Mouse (Mus musculus): ENCODE measurements around the gene Dyrk3. TPM values are rescaled to one million over a fixed set of nuclear protein-coding genes. Genes with fewer than 3 reads are reported as not detected.
A peak's percentile ranks its signal among the peaks of the same experiment; 100 is the strongest.

Gene Dyrk3
- polyA plus RNA-seq, 1 experiment from 2014 or later, result 17.6 TPM

DNA sequence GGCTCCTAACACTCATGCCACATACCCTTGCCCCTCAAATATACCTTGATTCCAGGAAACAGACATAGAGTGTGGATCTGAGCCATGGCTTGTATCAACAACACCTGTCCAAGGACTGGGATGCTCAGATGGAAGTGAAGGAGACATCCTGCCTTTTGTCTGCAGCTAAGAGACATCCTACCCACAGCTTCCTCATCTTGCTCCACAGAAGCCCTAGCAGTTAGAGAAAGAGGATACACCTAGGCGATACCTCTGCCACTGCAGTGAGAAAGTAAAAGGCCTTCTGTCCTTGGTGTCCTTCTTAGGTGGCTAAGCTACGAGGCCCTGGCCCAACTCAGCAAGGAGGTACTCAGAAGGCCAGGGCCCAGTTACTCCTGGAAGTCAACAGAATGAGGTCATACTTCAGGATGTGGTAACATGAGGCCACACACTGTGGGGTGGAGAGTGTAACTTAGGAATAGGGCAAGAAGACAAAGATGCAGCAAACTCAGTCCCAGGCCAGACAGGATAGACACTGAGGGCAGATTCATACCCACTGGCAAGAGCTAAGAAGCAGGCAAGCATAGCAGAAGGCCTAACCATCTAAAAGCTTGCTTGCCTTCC is 48.5 kb downstream of the Dyrk3 start:
- 40% methylated on average over 2 of the region's 2 CpGs for WGBS (ENCODE audit: insufficient replicate concordance)
- no peak for ATAC-seq
- H3K36me3 ChIP-seq, result no peaks in the 10 kb centered on the region
- no peak overlapping the region for H3K4me3 ChIP-seq
- H3K4me2 ChIP-seq, result no peak overlapping the region
- H3K27ac ChIP-seq, result 0 out of 2 replicates have a peak overlapping the region, but pooled peaks have one; percentile 5
- no peaks in the 10 kb centered on the region for H3K27me3 ChIP-seq (replicated peaks)
- H3K9me3 ChIP-seq (replicated peaks), result no peaks in the 10 kb centered on the region
- H3K4me1 ChIP-seq, result peaks cover 91% of the 10 kb centered on the region
- no peak overlapping the region for H3K9ac ChIP-seq

DNA sequence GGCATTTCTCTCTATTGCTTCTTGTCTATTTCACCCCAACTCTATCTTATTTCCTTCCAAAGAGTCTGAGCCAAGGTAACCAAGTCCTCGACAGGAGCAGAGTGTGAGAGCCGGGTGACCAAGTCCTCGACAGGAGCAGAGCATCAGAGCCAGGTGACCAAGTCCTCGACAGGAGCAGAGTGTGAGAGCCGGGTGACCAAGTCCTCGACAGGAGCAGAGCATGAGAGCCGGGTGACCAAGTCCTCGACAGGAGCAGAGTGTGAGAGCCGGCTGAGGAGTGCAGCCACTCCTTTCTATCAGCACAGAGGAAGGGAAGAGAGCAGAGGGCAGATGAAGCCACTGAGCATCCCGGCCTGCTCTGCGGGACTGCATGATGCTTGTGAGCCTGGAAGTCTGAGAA is 49.6 kb downstream of the Dyrk3 start:
- H3K27me3 ChIP-seq (replicated peaks), result no peaks in the 10 kb centered on the region
- WGBS (ENCODE audit: insufficient replicate concordance), result 66% methylated on average over 11 of the region's 11 CpGs
- no peak overlapping the region for H3K9ac ChIP-seq
- H3K4me3 ChIP-seq, result no peak overlapping the region
- H3K9me3 ChIP-seq (replicated peaks), result no peaks in the 10 kb centered on the region
- no peak overlapping the region for H3K27ac ChIP-seq
- no peak overlapping the region for H3K4me2 ChIP-seq
- no peaks in the 10 kb centered on the region for H3K36me3 ChIP-seq
- no peak for ATAC-seq
- peaks cover 92% of the 10 kb centered on the region for H3K4me1 ChIP-seq

DNA sequence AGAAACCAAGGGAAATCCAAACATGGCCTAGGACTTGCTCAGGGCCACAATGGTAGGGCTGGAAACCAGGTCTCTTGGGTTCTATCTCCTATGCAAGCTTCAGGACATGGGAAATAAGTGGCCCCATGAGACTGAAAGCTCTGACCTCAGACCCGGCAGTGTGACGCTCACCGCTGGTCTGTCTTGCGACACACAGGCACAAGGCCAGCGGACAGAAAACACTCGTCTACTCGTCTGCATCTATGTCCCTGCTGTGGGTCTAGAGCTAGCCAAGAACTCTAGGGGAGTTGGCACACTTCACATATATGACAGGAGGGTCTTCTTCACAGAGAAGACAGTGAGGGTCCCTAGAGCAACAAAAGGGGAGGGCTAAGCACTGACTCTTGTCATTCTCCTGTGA is 51.2 kb downstream of the Dyrk3 start:
- 52% methylated on average over 7 of the region's 7 CpGs for WGBS (ENCODE audit: insufficient replicate concordance)
- Histone ChIP-seq H3K9me3 (replicated peaks) (no peaks in the 10 kb centered on the region), H3K36me3 (no peaks in the 10 kb centered on the region), H3K4me1 (peaks cover 95% of the 10 kb centered on the region), H3K9ac (no peak overlapping the region), H3K27me3 (replicated peaks) (no peaks in the 10 kb centered on the region), H3K27ac (peak overlapping the region; percentile 10; the same call in 1 of the 2 replicates), H3K4me3 (no peak overlapping the region), H3K4me2 (no peak overlapping the region)
- no peak for ATAC-seq

DNA sequence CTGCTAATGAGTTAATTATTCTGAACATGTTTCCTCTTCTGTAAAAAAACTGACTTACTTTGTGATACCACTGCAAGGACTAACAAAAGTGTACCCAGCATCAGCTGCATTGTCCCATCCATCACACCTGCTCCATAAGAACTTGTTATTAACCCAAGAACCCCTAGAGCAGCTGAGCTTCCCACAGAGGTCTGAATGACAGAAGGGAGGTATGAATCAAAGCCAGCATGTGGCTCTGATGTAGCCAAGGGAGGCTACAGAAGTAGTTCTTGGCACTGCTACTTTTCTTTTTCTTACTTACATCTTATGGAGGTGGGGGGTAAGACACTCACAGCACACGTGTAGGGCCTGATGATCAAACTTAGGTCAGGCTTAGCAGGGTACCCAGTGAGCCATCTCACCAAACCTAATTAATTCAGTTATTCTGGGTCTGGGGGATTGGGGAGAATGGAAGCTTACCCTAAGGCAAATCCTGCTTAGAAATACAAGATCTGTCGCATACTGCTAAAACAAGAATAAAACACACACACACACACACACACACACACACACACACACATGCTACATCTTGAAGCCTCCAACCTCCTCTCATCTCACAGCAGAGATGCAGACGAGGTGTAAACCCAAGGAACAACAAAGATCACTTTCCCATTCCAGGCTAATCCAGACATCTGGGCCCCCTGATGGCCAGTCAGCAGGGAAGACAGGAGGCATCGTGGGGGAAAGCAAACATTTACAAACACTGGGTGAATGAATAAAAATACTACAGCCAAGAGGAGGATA is 52.0 kb downstream of the Dyrk3 start:
- Histone ChIP-seq H3K4me2 (no peak overlapping the region), H3K36me3 (no peaks in the 10 kb centered on the region), H3K27ac (no peak overlapping the region), H3K9me3 (replicated peaks) (no peaks in the 10 kb centered on the region), H3K9ac (no peak overlapping the region), H3K27me3 (replicated peaks) (no peaks in the 10 kb centered on the region), H3K4me3 (no peak overlapping the region), H3K4me1 (peaks cover 89% of the 10 kb centered on the region)
- no peak for ATAC-seq
- WGBS (ENCODE audit: insufficient replicate concordance), result 60% methylated on average over 4 of the region's 4 CpGs

DNA sequence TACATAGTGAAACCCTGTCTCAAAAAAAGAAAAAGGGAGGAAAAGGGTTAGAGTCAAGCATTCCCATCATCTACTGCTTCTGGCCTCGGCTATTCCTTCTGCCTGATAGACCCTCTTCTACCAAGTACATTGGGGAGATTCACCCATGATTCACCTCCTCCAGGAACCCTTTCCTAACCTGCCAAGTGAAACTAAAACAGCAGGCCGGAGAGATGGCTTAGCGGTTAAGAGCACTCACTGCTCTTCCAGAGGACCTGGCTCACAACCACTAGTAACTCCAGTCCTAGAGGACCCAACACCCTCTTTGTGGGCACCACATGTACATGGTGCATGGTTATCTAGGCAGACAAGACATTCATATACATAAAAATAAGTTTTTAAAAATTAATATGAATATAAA is 52.9 kb downstream of the Dyrk3 start:
- Histone ChIP-seq H3K4me3 (no peak overlapping the region), H3K9ac (no peak overlapping the region), H3K27me3 (replicated peaks) (no peaks in the 10 kb centered on the region), H3K9me3 (replicated peaks) (no peaks in the 10 kb centered on the region), H3K4me2 (no peak overlapping the region), H3K4me1 (peaks cover 87% of the 10 kb centered on the region), H3K27ac (peak overlapping the region; percentile 62; the same call in 1 of the 2 replicates), H3K36me3 (no peaks in the 10 kb centered on the region)
- 66% methylated on average over 3 of the region's 3 CpGs for WGBS (ENCODE audit: insufficient replicate concordance)
- ATAC-seq, result no peak

DNA sequence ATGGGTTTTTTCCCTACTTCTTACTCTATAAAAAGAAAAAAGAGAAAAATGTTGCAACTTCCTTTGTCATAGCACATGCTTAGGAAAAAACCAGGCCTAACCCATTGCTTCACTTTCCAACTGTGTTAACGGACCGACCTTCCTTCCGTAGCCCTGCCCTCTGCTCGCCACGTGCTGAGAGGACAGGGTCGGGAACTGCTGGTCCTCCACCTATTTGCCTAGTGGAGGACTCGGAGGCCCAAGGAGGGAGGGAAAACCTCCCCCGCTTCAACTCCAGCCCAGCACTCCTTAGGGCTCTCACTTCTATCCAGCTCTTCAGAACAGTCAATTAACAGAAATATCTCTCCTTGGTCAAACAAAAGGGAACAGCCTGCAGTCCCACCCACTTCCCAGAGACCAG is 53.9 kb downstream of the Dyrk3 start:
- H3K27ac ChIP-seq, result peak overlapping the region; percentile 62
- H3K9ac ChIP-seq, result no peak overlapping the region
- H3K36me3 ChIP-seq, result no peaks in the 10 kb centered on the region
- peak overlapping the region; percentile 29 for H3K4me2 ChIP-seq
- no peaks in the 10 kb centered on the region for H3K27me3 ChIP-seq (replicated peaks)
- H3K4me1 ChIP-seq, result peaks cover 87% of the 10 kb centered on the region
- no peaks in the 10 kb centered on the region for H3K9me3 ChIP-seq (replicated peaks)
- no peak overlapping the region for H3K4me3 ChIP-seq
- ATAC-seq, result peak; percentile 32; the same call in 1 of the 2 replicates
- 12% methylated on average over 8 of the region's 8 CpGs for WGBS (ENCODE audit: insufficient replicate concordance)

DNA sequence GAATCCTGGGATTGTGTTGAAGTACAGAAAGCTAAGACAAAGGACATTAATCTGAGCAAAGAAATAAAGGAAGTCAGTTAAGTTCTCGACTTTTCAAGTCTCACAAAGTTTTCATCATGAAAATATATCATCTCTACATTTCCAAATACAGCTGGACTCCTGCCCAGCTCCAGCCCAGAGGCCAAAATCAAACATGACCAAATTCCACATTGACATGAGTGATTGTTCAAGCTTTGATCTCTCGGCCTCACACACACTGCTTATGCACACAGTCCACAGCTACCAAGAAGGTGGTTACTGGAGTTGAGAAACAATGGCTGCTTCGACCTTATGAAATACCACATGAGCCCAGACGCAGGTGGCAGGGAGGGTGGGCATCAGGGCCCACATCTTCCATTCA is 54.5 kb downstream of the Dyrk3 start:
- 44% methylated on average over 4 of the region's 4 CpGs for WGBS (ENCODE audit: insufficient replicate concordance)
- Histone ChIP-seq H3K27ac (peak overlapping the region; percentile 75), H3K36me3 (no peaks in the 10 kb centered on the region), H3K4me1 (peaks cover 87% of the 10 kb centered on the region), H3K4me2 (peak overlapping the region; percentile 29), H3K27me3 (replicated peaks) (no peaks in the 10 kb centered on the region), H3K9ac (no peak overlapping the region), H3K4me3 (no peak overlapping the region), H3K9me3 (replicated peaks) (no peaks in the 10 kb centered on the region)
- peak; percentile 38; the same call in 1 of the 2 replicates for ATAC-seq

DNA sequence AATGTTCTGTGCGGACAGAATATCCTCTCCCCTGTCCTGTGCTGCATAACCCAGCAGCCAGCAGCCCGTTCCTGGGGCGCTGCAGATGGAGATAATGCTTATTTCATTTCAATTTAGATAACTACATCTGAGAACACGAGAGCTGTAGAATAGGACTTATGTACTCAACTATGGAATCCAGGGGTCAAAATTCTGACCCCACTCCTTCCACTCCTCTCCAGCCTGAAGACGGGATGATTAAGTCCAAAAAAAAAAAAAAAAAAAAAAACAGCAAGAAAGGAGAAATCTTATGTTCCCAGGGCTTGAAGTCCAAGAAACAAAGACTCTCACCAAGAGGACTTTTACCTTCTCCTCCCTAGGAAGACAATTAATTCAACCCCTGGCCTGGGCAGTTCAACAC is 55.0 kb downstream of the Dyrk3 start:
- no peak for ATAC-seq
- H3K4me1 ChIP-seq, result peaks cover 86% of the 10 kb centered on the region
- H3K9me3 ChIP-seq (replicated peaks), result no peaks in the 10 kb centered on the region
- WGBS (ENCODE audit: insufficient replicate concordance), result 32% methylated on average over 5 of the region's 5 CpGs
- H3K4me3 ChIP-seq, result no peak overlapping the region
- no peak overlapping the region for H3K4me2 ChIP-seq
- peak overlapping the region; percentile 61; the same call in 1 of the 2 replicates for H3K27ac ChIP-seq
- H3K27me3 ChIP-seq (replicated peaks), result no peaks in the 10 kb centered on the region
- H3K9ac ChIP-seq, result no peak overlapping the region
- H3K36me3 ChIP-seq, result no peaks in the 10 kb centered on the region

DNA sequence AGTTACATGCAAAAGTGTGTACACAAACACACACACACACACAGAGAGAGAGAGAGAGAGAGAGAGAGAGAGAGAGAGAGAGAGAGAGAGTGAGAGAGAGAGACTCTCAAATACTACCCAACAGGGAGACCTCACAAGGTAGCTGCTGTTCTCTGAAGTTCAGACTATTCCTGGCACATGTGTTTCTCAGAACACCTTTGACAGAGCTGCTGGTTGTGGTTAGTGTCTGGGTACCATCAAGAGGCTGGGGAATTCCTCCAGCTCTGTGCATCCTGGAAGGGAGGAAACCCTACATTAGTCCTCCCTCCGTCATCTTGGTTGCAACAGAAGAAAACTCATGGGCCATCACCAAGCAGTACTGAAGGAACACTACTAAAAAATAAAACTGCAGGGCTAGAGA is 57.5 kb downstream of the Dyrk3 start:
- WGBS (ENCODE audit: insufficient replicate concordance), result 85% methylated on average over 1 of the region's 1 CpGs
- no peak for ATAC-seq
- no peak overlapping the region for H3K9ac ChIP-seq

DNA sequence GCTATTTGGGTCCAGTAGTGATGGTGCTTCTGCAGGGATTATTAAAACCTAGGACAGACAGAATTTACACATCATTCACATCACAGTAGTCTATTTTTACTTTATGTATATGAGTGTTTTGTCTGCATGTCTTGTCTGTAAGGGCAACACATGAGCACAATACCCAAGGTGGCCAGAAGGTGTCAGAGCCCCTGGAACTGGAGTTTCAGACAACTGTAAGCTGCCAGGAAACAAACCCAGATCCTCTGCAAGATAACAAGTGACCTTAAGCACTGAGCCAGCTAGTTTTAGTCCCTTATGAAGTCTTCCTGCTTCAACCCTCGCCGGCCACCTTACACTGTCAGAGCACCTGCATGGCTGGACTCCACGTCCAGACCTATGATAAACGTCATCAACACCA is 58.4 kb downstream of the Dyrk3 start:
- 34% methylated on average over 4 of the region's 4 CpGs for WGBS (ENCODE audit: insufficient replicate concordance)
- Histone ChIP-seq H3K27ac (no peak overlapping the region), H3K36me3 (no peaks in the 10 kb centered on the region), H3K27me3 (replicated peaks) (no peaks in the 10 kb centered on the region), H3K4me1 (peaks cover 86% of the 10 kb centered on the region), H3K4me2 (no peak overlapping the region), H3K9ac (no peak overlapping the region), H3K9me3 (replicated peaks) (no peaks in the 10 kb centered on the region), H3K4me3 (no peak overlapping the region)
- peak; percentile 14; the same call in 1 of the 2 replicates for ATAC-seq

More for the DNA sequence above, 57.5 kb downstream of the Dyrk3 start:
- Histone ChIP-seq H3K27ac (no peak overlapping the region), H3K4me2 (no peak overlapping the region), H3K27me3 (replicated peaks) (no peaks in the 10 kb centered on the region), H3K36me3 (no peaks in the 10 kb centered on the region), H3K4me3 (no peak overlapping the region), H3K4me1 (peaks cover 86% of the 10 kb centered on the region), H3K9me3 (replicated peaks) (no peaks in the 10 kb centered on the region)

DNA sequence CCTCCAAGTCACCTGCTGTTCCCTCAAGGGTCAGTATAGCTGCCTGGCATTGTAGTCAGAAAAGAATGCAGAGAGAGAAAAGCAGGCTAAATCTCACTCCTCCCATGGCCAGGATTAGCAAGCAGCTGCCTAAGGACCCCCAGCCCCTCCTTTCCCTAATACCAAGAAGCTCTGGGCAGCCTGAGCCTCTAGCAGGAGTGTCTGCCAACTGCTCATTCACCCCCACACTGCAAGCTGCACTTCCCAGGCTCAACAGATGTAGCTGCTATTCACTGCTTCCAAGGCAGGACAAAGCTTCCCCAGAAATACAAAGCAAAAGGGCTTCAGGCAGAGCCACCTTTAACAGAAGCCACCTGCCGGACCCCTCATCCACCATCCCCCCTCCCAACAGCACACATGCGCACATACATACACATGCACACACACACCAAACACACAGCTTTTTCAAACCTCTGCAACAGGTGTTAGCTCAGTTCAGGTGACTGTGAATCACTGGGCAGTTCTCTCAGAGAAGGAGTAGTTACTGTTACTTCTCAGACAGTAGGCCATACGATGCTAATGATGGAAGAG is 59.3 kb downstream of the Dyrk3 start:
- WGBS (ENCODE audit: insufficient replicate concordance), result 71% methylated on average over 3 of the region's 3 CpGs
- H3K4me2 ChIP-seq, result no peak overlapping the region
- no peak overlapping the region for H3K27ac ChIP-seq
- no peak for ATAC-seq
- no peak overlapping the region for H3K4me3 ChIP-seq
- H3K27me3 ChIP-seq (replicated peaks), result no peaks in the 10 kb centered on the region
- H3K9ac ChIP-seq, result no peak overlapping the region
- no peaks in the 10 kb centered on the region for H3K36me3 ChIP-seq
- H3K4me1 ChIP-seq, result peaks cover 86% of the 10 kb centered on the region
- no peaks in the 10 kb centered on the region for H3K9me3 ChIP-seq (replicated peaks)

All from liver, embryonic 12.5 days (tissue).